Mouse (Mus musculus): ENCODE data around the gene Acap3.

DNA sequence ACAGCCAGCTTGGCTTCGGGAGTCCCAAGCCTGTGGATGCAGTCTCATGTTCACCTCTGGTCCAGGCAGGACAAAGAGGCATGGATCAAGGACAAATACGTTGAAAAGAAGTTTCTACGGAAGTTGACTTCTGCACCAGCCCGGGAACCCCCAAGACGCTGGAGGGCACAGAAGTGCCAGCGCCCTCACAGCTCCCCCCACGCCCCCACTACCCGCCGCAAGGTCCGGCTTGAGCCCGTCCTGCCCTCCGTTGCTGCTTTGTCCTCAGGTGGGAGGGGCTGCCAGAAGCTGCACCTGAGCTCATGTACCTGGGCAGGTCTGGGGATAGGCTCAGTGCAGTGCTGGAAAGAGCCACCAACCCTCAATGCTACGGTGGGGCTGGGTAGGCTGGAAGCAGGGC lies 11.6 kb downstream of the Acap3 start:
- TF ChIP-seq EP300 (IDR thresholded peaks at IDR 0.05; ENCODE audit: insufficient read depth, low read depth, low read length) (no peak), POLR2A (IDR thresholded peaks at IDR 0.05; ENCODE audit: insufficient read depth, low read length) (no peak), CTCF (IDR thresholded peaks at IDR 0.05; ENCODE audit: low read depth, low read length) (no peak)
